Mouse (Mus musculus) ES-CJ7 (cell line): ENCODE data around the gene Rnf114.

Experiments
- DNase-seq: peaks from one replicate; pipeline ENCODE4 v3.0.0; 2011; ENCODE audit warnings: low read depth, low spot score

Gene Rnf114

DNA sequence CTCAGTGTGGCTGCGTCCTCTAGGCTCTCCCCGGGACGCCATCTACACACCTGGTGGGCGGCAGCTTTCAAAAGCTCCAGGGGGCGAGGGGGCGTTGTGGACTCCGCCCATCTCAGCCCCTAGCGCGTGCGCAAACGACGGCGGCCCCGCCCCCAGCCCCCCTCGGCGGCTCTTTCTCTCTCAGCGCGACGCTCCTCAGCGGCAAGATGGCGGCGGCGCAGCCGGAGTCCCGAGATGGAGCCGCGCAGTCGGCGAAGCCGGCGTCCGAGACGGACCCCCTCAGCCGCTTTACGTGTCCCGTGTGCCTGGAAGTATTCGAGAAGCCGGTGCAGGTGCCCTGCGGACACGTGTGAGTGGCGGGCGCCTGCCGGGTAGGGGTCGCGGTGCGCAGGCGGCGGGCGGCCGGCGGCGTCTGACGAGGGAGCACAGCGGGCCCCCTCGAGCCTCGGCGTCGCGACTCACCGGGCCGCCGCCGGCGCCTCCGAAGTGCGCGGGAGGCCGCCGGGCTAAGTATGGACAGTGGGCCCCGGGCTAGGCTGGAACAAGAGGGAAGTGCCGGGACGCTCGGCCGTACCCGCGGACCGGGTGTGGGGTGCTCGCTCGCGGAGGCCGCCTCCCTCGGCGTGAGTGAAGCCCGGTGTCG lies 10.9 kb downstream of the Rnf114 start:
- no peak for DNase-seq

GRCm38 (mm10) chr2:167503896-167504349 lies 11.5 kb downstream of the Rnf114 start:
- no peak for DNase-seq

DNA sequence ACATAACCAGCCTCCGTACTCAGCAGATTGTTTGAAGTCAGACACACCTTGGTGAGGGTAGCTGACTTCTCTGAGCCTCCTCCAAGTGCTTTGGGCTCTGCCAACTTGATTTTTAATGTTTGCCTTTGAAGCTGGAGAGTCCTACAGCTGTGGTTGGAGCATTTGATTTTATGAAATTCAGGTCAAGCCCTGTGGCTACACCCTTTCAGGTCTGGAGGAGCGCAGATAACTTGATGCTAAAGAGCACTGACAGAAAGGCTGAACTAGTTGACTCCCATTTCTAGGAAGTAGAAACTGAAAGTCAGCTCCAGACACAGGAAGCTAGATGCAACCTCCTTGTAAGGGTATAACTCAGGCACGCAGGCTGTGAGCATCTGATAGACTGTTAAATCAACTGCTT lies 12.7 kb downstream of the Rnf114 start:
- no peak for DNase-seq

- no peak for DNase-seq
Measured at GRCm38 (mm10) chr2:167506546-167507260, 14.3 kb downstream of the Rnf114 start.

DNA sequence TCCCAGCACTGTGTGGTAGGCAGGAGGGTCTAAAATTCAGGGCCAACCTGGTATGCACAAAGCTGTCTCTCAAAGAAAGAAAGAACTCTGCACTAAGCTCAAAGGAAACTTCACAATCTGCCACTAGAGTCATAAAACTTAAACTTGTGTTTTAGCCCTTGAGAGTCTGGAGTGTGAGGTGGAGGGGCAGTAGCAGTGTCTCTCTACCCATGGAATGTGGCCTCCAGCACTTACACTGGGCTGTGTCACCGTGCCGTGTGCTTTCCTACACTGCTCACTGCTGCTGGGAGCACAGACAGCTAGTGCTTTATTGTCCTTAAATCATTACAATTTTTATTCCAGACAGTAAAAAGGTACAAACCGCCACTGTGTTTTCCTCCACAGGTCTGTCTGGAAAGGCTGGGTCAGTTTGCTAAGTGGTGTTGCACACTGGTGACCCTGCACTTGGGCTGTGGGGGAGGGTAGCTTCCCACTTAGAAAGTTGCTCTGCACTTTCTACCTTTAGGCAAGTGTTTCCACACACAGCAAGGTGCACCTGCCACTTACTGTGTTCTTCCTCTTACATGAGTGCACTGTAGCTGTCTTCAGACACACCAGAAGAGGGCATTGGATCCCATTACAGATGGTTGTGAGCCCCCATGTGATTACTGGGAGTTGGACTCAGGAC lies 15.4 kb downstream of the Rnf114 start:
- no peak for DNase-seq

DNA sequence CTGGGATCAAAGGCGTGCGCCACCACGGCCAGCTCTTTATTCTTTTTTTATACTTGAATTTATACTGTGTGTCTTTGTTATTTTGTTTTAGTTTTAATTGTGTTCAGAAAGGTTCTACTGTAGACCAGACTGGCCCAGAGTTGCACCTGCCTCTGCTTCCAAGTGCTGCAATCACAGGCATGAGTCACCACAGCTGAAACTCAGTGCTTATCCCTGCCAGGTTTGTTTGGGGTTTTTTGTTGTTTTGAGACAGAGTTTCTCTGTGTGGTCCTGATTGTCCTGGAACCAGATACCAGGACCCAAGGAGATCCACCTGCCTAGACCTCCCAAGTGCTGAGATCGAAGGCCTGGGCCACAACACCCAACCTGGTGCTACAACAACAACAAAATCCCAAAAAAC lies 16.1 kb downstream of the Rnf114 start:
- no peak for DNase-seq

DNA sequence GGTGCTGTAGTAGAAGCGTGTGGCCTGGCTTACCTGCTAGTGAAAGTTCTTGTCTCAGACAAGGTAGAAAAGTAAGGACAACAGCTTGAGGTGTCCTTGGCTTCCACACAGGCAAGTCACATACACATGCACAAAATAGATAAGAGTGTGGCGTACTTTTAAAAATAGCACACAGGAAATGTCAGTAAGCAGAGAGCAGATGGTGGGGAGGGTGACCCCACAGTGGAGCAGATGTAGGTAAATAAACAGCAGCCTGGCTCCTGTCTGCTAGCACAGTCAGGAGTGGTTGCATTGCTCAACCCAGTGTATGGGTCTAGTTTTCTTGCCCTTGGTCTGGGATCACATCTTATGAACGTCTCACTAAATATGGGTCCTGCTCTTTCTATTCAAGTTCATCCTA lies 18.0 kb downstream of the Rnf114 start:
- no peak for DNase-seq

DNA sequence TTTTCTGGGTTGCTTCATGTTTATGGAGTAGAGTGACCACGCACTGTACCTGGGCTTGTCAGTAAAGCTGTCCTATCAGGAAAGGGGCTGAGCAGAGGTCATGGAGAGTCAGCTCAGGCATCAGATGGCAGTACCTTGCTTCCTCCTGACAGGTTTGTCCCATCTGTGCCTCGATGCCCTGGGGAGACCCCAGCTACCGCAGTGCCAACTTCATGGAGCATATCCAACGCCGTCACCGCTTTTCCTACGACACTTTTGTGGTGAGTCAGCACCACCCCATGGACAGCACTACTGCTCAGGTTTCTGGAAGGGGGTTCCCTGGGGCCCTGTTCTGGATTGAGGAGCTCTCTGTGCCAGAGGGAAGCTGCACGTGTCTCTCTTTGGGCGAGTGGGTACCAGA lies 19.9 kb downstream of the Rnf114 start:
- no peak for DNase-seq

GRCm38 (mm10) chr2:167512970-167513369 lies 20.5 kb downstream of the Rnf114 start:
- DNase-seq = peak; percentile 57

- no peak for DNase-seq
Measured at GRCm38 (mm10) chr2:167514641-167515040, 22.2 kb downstream of the Rnf114 start.

DNA sequence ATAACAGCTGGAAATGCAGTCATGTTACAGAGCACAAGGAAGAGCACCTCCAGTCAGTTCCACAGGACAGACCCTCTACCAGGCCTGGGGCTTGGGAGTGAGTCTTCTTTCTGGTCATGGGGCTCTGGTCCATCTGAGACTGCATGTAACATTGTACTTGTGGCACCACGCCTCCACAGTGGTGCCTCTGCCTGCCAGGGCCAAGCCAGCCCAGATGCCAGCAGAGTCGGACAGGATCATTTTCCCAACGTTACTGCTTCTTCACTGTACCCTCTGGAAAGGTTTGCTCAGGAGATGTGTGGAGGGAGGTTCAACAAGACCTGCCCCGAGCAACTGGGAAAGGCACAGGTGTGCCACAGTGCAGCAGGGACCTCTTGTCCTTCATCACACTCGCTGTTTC lies 23.2 kb downstream of the Rnf114 start:
- no peak for DNase-seq

- peak; percentile 65 for DNase-seq
Measured at GRCm38 (mm10) chr2:167519606-167520252, 27.3 kb downstream of the Rnf114 start.

DNA sequence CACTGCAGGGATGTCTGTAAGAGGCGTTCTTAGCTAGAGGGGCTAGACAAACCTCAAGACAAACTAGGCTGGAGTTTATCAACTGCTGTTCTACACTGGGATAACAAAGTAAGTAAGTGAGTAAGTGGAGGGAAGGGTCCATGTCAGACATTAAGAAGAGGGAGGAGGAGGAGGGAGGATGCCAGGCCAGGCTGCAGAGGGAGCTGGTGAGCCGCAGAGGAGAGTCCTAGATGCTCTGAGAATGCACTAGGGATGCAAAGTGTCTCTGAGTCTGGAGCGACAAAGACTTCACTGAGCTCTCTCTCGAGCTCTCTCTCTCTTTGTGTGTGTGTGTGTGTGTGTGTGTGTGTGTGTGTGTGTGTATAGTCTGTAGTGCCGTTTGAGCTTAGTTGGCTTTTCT lies 35.8 kb downstream of the Rnf114 start:
- DNase-seq = peak; percentile 69

DNA sequence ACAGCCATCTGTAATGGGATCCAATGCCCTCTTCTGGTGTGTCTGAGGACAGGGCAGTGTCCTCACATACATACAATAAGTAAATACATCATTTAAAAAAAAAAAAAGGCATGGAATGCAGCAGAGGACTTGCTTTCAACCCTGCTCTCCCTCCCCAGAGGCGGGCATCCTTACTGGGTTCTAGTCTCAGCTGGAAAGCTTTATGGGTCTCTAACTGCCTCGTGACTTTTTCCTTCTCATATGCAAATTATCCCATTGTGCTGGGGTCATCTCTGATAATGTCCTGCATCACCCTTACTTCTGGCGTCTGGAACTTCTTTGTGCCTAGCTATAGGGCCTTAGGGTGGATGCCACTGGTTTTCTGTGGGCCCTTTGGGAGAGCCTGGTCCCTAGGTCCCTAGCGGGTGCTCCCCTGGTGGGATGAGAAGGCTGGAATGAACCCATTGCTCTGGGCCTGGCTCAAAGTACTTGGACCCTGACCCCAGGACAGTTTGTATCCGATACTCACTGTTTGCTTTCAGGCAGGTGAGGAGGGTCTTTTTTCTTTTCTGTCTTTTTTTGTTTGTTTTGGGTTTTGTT lies 37.6 kb downstream of the Rnf114 start:
- DNase-seq = peak; percentile 88

- DNase-seq = peak; percentile 81
Measured at GRCm38 (mm10) chr2:167530536-167530935, 38.1 kb downstream of the Rnf114 start.

DNA sequence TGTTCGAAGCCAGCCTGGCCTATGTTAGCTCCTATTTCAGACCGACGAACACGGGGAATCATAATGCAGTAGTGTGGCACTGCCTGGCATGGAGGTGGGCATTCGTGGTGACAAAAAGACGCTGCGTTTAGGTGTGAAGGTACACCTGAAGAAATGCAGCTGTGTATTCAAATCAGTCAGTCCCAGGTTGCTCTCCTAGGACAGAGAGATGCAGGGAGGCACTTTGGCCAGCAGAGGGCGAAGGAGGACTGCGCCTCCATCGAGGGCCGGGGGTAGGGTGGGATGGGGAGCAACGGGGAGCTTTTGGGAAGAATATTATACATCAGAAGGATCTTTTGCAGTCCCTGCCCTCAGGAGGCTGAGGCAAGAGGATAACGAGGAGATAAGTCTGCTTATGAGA lies 39.7 kb downstream of the Rnf114 start:
- DNase-seq = peak; percentile 55

DNA sequence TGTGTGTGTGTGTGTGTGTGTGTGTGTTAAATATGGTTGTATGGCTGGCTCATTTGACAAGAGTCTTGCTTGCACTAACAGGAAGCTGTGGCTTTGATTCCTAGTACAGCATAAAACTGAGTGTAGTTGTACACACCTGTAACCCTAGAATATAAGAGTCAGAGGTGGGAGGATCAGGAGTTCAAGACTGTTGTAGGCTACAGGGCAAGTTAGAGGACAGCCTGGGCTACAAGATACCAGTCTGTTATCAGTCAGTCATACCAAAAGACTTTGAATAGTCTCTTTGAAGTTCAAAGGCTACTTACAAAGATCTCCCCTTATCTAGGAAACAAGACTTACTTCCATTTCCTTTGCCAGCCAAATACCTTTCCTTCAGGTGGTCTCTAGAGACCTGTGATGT lies 41.4 kb downstream of the Rnf114 start:
- DNase-seq = no peak

GRCm38 (mm10) chr2:167536320-167536945 lies 44.0 kb downstream of the Rnf114 start:
- no peak for DNase-seq

DNA sequence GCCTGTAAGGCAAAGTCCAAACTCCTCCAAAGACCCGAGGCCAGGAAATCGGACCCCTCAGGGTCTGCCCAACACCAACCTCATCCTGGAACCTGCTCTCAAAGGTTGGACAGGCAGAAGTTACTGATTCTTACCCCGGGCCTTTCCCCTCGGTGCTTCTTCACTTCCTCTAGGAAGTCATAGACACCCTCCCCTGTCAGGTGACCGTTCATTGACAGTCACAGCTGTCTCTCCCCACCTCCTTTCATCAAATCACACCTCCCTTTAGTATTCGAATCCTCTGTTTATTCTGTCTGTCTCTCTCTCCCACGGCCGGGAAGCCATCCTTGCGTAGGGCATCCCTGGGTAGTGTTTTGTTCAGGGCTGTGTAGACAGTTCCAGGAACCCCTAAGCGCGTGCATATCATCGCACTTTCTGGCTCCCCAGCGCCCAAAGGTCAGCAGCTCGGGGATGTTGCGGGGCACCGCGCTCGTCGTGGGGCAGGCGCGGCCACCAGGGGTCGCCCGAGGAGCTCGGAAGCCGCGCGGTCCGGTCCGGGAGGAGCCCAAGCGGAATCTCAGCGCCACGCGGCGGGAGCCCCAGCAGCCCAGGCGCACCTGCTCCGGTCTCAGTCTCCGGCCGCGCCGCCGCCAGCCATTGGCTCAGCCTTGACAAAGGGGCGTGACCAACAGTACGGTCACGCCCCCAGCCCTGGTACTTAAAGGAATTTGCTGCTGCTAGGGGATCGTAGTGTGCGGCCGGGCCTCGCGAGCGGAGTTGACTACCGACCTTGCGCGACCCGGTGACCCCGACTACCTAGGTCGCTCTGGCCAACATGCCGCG lies 45.2 kb downstream of the Rnf114 start, which contains the start of gene Snai1:
Snai1 (plus strand) TSS at position 720 of the 822 bp plus-strand sequence.
- peak; percentile 98 for DNase-seq

DNA sequence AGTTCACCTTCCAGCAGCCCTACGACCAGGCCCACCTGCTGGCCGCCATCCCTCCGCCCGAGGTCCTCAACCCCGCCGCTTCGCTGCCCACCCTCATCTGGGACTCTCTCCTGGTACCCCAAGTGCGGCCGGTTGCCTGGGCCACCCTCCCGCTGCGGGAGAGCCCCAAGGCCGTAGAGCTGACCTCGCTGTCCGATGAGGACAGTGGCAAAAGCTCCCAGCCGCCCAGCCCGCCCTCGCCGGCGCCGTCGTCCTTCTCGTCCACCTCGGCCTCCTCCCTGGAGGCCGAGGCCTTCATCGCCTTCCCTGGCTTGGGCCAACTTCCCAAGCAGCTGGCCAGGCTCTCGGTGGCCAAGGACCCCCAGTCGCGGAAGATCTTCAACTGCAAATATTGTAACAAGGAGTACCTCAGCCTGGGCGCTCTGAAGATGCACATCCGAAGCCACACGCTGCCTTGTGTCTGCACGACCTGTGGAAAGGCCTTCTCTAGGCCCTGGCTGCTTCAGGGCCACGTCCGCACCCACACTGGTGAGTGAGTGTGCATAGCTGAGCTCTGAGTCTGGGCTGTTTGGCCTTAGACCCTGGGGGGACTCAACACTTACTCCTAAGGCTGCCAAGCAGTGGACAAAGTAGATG lies 46.3 kb downstream of the Rnf114 start:
- DNase-seq = no peak
